Mouse (Mus musculus) hindbrain, embryonic 13.5 days (tissue): Measurements from ENCODE around the gene Echs1. TPM values are rescaled to one million over a fixed set of nuclear protein-coding genes. Genes with fewer than 3 reads are reported as not detected.
"Not testable (repeated sequence)": the region's sequence is repeated elsewhere in the genome, so short reads cannot be mapped to it uniquely, and the experiment has no call there.

Experiments used
- ATAC-seq: fragments of 200-750 bp; cut with Nextera tagmentation; 2 replicates; pipeline ENCODE4 v1.8.0; 2017; ENCODE audit warnings: moderate TSS enrichment; ENCODE audit not compliant: low FRiP score
- H3K27ac ChIP-seq: fragments of 300-500 bp; sonication (generic); 2 replicates; pipeline ENCODE4 v1.5.1; 2015; ENCODE audit warnings: inconsistent platforms, mild to moderate bottlenecking, moderate library complexity
- H3K27me3 ChIP-seq: fragments of 300-500 bp; sonication (generic); 2 replicates; pipeline ENCODE4 v1.6.1; 2015; ENCODE audit warnings: mild to moderate bottlenecking, inconsistent platforms
- H3K36me3 ChIP-seq: fragments of 300-500 bp; sonication (generic); 2 replicates; pipeline ENCODE4 v1.6.1; 2015; ENCODE audit warnings: mild to moderate bottlenecking, inconsistent platforms
- H3K4me1 ChIP-seq: fragments of 300-500 bp; sonication (generic); replicated peaks from 2 replicates; pipeline ENCODE4 v1.6.1; 2015; ENCODE audit warnings: inconsistent platforms
- H3K4me2 ChIP-seq: fragments of 300-500 bp; sonication (generic); 2 replicates; pipeline ENCODE4 v1.6.1; 2015; ENCODE audit warnings: inconsistent platforms, mild to moderate bottlenecking, moderate library complexity
- H3K4me3 ChIP-seq: fragments of 300-500 bp; sonication (generic); 2 replicates; pipeline ENCODE4 v1.5.1; 2015; ENCODE audit warnings: mild to moderate bottlenecking, inconsistent platforms
- H3K9ac ChIP-seq: fragments of 300-500 bp; sonication (generic); 2 replicates; pipeline ENCODE4 v1.6.1; 2015; ENCODE audit warnings: mild to moderate bottlenecking, inconsistent platforms
- H3K9me3 ChIP-seq: fragments of 300-500 bp; sonication (generic); 2 replicates; pipeline ENCODE4 v1.6.1; 2016; ENCODE audit warnings: inconsistent platforms
- WGBS: fragments of 180-500 bp; shearing (Covaris S2); methylation state at CpG from one replicate; pipeline ENCODE4 v1.1.7; 2015; 5-methylcytosine and 5-hydroxymethylcytosine counted together
- polyA plus RNA-seq: library from polyadenylated mRNA; unstranded; fragments of >200 nt; fragmentation: Nextera tagmentation; extraction: Ambion mirVana; gene quantifications from 2 replicates; pipeline ENCODE4 v1.2.1, GENCODE M21; 2015

Echs1 gene
- polyA plus RNA-seq, 1 experiment from 2014 or later: 125 TPM

GRCm38 (mm10) chr7:140134033-140134432 lies 17.8 kb upstream of the Echs1 start:
- not testable (repeated sequence) for H3K27me3 ChIP-seq, H3K27ac ChIP-seq, H3K9ac ChIP-seq, H3K9me3 ChIP-seq, H3K4me3 ChIP-seq, H3K4me2 ChIP-seq, ATAC-seq, H3K4me1 ChIP-seq
- WGBS: 94% methylated on average over 7 of the region's 7 CpGs
- peaks cover 10% of the 10 kb centered on the region; the same call in 1 of the 2 replicates for H3K36me3 ChIP-seq

- not testable (repeated sequence) for H3K9ac ChIP-seq, H3K4me3 ChIP-seq, H3K4me2 ChIP-seq, H3K4me1 ChIP-seq, ATAC-seq, H3K27ac ChIP-seq, H3K27me3 ChIP-seq, H3K9me3 ChIP-seq
- H3K36me3 ChIP-seq: peaks cover 10% of the 10 kb centered on the region; the same call in 1 of the 2 replicates
- WGBS: 91% methylated on average over 7 of the region's 7 CpGs
Observed at GRCm38 (mm10) chr7:140132184-140132583, 15.9 kb upstream of the Echs1 start.

DNA sequence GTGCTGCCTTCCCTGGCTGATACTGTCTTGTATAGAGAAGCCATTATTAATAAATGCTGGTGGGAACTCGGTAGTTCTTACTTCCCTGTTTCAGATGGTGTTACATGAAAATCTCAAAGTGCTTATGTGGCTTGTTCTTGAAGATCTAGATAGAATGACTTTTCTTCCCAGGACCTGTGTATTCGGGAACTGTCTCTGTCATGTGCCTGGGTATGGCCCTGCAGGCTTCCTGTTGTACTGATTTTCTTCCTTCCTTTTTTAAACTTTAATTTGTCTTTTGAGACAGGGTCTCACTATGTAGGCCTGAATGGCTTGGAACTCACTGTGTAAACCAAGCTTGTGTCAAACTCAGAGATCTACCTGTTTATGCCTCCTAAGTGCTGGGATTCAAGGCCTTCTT lies 11.6 kb upstream of the Echs1 start:
- Histone ChIP-seq H3K27ac (no peak overlapping the region), H3K9ac (no peak overlapping the region), H3K9me3 (no peaks in the 10 kb centered on the region), H3K4me2 (no peak overlapping the region), H3K4me3 (no peak overlapping the region), H3K4me1 (peaks cover 15% of the 10 kb centered on the region), H3K36me3 (peaks cover 10% of the 10 kb centered on the region; the same call in 1 of the 2 replicates), H3K27me3 (no peaks in the 10 kb centered on the region)
- no peak for ATAC-seq
- WGBS: 90% methylated on average over 2 of the region's 2 CpGs

- Histone ChIP-seq H3K4me3 (no peak overlapping the region), H3K27me3 (no peaks in the 10 kb centered on the region), H3K4me2 (0 out of 2 replicates have a peak overlapping the region, but pooled peaks have one; percentile 1), H3K36me3 (peaks cover 10% of the 10 kb centered on the region; the same call in 1 of the 2 replicates), H3K9ac (no peak overlapping the region), H3K9me3 (no peaks in the 10 kb centered on the region), H3K27ac (no peak overlapping the region), H3K4me1 (peaks cover 15% of the 10 kb centered on the region)
- WGBS: 90% methylated on average over 3 of the region's 3 CpGs
- ATAC-seq: no peak
Observed at GRCm38 (mm10) chr7:140126934-140127333, 10.7 kb upstream of the Echs1 start.

DNA sequence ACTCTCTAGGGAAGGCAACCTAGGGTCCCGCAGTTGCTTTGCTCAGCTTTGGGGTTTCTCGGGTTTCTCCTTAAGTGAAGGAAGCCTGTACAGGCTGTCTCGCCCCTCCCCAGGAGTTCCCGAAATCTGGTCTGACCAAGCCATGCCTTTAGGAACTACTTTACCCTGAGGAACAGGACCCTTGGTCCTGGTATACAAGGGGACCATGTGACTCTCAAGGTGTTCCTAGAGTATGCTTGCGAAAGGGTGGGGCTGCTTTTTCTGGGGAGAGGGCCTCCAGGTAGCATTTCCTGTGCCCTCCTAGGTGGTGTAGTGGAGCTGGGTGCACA lies 9.7 kb upstream of the Echs1 start:
- peak; percentile 25; the same call in 1 of the 2 replicates for ATAC-seq

DNA sequence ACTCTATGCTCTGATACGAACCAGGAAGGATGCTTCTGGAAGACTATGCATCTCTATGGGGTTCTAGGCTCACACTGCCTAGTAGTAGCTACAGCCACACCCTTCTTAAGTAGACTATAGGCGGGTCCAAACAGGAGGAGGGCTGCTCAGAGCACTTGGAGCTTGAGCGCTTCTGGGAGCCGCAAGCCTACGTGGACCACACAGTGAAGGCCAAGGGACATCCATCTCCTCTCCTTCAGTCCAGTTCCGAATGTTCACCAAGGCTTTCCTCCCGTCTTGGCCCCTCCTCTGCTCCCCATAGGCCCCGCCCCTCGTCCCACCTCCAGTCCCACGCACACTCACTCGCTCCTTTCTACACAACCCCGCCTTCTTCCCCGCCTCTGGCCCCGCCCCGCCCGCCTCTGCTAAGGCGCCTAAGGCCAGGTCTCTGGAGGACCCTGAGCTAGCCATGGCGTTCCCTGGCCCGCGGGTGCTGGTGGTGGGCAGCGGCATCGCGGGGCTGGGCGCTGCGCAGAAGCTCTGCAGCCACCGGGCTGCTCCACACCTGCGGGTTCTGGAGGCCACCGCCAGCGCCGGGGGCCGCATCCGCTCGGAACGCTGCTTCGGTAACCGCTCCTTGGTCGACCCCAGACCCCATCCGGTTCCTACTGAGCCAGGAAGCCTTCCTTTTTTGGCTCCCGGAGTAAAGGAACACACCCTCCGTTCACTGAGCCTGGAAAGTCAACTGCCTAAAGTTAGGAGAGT lies 9.2 kb upstream of the Echs1 start:
- no peaks in the 10 kb centered on the region for H3K27me3 ChIP-seq
- peaks cover 15% of the 10 kb centered on the region for H3K4me1 ChIP-seq
- H3K27ac ChIP-seq: no peak overlapping the region
- H3K36me3 ChIP-seq: peaks cover 9% of the 10 kb centered on the region; the same call in 1 of the 2 replicates
- H3K4me3 ChIP-seq: peak overlapping the region; percentile 75
- no peaks in the 10 kb centered on the region for H3K9me3 ChIP-seq
- peak; percentile 95 for ATAC-seq
- peak overlapping the region; percentile 80 for H3K4me2 ChIP-seq
- 3% methylated on average over 39 of the region's 40 CpGs for WGBS
- peak overlapping the region; percentile 81 for H3K9ac ChIP-seq

More for the DNA sequence above, 9.7 kb upstream of the Echs1 start:
- Histone ChIP-seq H3K36me3 (peaks cover 10% of the 10 kb centered on the region; the same call in 1 of the 2 replicates), H3K27me3 (no peaks in the 10 kb centered on the region), H3K27ac (no peak overlapping the region), H3K4me1 (peaks cover 15% of the 10 kb centered on the region), H3K4me3 (peak overlapping the region; percentile 75), H3K9ac (peak overlapping the region; percentile 81), H3K4me2 (peak overlapping the region; percentile 80), H3K9me3 (no peaks in the 10 kb centered on the region)
- WGBS: 14% methylated on average over 5 of the region's 5 CpGs

- Histone ChIP-seq H3K4me2 (no peak overlapping the region), H3K27ac (no peak overlapping the region), H3K4me3 (no peak overlapping the region), H3K9me3 (no peaks in the 10 kb centered on the region), H3K9ac (no peak overlapping the region), H3K36me3 (no peaks in the 10 kb centered on the region; the same call in 1 of the 2 replicates), H3K27me3 (no peaks in the 10 kb centered on the region), H3K4me1 (peaks cover 15% of the 10 kb centered on the region)
- 98% methylated on average over 1 of the region's 1 CpGs for WGBS
- no peak for ATAC-seq
Observed at GRCm38 (mm10) chr7:140124382-140124781, 8.1 kb upstream of the Echs1 start.

DNA sequence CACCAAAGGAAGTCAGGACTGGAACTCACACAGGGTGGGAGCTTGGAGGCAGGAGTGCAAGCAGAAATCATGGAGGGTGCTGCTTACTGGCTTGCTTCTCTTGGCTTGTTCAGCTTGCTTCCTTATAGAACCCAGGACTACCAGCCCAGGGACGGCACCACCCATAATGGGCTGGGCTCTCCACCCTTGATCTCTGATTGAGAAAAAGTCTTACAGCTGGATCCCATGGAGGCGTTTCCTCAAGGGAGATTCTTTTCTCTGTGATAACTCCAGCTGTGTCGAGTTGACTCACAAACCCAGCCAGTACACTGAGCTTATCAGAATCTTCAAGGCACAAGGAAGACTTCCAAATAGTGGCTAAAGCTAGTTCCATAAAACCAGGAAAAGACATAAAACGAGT lies 6.5 kb upstream of the Echs1 start:
- Histone ChIP-seq H3K27me3 (no peaks in the 10 kb centered on the region), H3K4me3 (no peak overlapping the region), H3K4me2 (no peak overlapping the region), H3K4me1 (peaks cover 15% of the 10 kb centered on the region), H3K27ac (no peak overlapping the region), H3K36me3 (no peaks in the 10 kb centered on the region), H3K9me3 (no peaks in the 10 kb centered on the region), H3K9ac (no peak overlapping the region)
- no peak for ATAC-seq
- WGBS: 44% methylated on average over 4 of the region's 4 CpGs

DNA sequence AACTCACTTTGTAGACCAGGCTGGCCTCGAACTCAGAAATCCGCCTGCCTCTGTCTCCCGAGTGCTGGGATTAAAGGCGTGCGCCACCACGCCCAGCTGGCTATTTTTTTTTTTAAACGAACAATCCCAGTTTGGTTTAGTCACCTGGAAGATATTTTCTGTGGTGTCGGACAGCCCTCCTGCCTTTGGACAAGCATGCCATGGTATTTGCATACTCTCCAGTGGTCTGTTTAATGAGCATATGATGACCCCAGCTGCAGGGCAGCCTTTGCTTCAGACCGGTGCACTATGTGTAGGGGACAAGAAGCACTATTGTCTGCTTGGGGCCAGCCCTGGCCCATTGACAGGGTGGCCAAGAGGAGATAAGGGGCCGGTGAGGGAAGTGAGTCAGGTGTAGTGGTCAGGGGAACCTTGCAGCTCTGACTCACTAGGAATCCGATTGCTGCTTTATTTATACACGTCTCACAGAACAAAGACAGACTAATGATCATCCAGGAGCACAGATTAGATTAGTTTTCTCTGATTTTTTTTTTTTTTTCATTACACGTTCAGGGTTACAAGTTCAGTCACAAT lies 5.1 kb upstream of the Echs1 start:
- ATAC-seq: no peak
- Histone ChIP-seq H3K27me3 (no peaks in the 10 kb centered on the region), H3K4me3 (no peak overlapping the region), H3K9ac (no peak overlapping the region), H3K36me3 (no peaks in the 10 kb centered on the region), H3K4me1 (peaks cover 15% of the 10 kb centered on the region), H3K9me3 (no peaks in the 10 kb centered on the region), H3K27ac (no peak overlapping the region), H3K4me2 (no peak overlapping the region)
- 70% methylated on average over 13 of the region's 13 CpGs for WGBS

- 87% methylated on average over 2 of the region's 2 CpGs for WGBS
- Histone ChIP-seq H3K27ac (no peak overlapping the region), H3K9me3 (no peaks in the 10 kb centered on the region), H3K36me3 (no peaks in the 10 kb centered on the region), H3K4me2 (no peak overlapping the region), H3K9ac (no peak overlapping the region), H3K4me1 (peaks cover 14% of the 10 kb centered on the region), H3K27me3 (no peaks in the 10 kb centered on the region), H3K4me3 (no peak overlapping the region)
- ATAC-seq: no peak
Observed at GRCm38 (mm10) chr7:140120484-140120883, 4.2 kb upstream of the Echs1 start.

DNA sequence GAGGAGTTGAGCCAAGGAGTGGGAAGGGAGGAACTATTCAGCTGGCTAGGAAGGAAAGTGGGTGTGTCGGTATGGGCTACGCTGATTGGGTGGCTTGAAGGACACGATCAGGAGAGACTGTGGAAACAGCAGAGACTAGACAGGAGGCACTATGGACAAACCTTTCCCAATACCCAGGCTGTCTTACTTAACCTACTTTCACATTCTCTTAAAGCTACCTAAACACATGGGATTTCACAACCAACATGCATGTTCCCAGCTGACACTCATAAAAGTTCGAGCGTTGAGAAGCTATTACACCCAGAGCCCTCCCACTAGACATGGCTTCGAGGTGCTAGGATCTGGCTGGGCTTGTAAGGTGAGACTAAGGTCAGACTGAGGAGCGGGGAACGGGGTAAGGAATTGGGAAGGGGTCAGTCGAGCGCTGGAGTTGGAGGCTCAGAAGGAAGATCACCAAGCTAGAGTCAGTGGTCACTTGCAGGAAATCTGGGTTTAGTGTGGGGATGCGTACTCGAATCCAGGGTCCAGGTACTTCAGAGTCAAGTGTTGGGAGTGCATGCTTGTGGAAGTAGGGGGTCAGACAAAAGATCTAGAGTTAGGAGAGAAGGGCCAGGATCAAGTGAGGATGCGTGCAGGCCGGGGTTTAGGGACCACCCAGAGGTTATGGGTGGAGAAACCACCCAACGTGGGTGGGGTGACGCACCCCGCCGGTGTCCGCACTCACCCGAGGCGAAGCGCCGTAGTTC lies 520 bp downstream of the Echs1 start, which contains the start of gene Paox:
TSS of gene Paox (plus strand) at position 217 of the 746 bp plus-strand sequence.
- 5% methylated on average over 23 of the region's 23 CpGs for WGBS

DNA sequence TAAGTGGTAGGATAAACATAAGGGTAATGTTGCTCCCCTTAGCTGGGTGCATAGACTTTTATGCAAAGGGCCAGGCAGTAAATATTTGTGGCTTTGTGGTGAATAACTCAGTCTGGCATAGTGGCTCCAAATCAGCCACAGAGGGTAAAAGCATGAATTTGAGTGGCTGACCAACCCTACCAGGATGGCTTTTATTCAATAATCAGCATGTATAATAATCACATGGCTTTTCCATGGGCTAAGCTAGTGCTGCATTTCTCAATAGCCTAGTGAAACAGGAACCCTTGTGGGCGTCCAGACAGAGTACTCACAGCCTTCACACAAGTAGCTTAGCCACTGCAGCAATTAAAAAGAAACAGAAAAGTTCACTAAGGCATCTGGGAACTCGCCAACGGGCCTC lies 4.3 kb downstream of the Echs1 start:
- Histone ChIP-seq H3K4me3 (no peak overlapping the region), H3K36me3 (peaks cover 60% of the 10 kb centered on the region), H3K4me2 (no peak overlapping the region), H3K9ac (no peak overlapping the region), H3K4me1 (peaks cover 14% of the 10 kb centered on the region), H3K27me3 (no peaks in the 10 kb centered on the region), H3K27ac (no peak overlapping the region), H3K9me3 (no peaks in the 10 kb centered on the region)
- 62% methylated on average over 3 of the region's 3 CpGs for WGBS
- no peak for ATAC-seq

More for the DNA sequence above, 520 bp downstream of the Echs1 start, which contains the start of gene Paox:
- peak within 1 kb of the TSS; percentile 91 for H3K9ac ChIP-seq
- H3K9me3 ChIP-seq: no peaks in the 10 kb centered on the region
- H3K36me3 ChIP-seq: peaks cover 21% of the 10 kb centered on the region
- peak; percentile 80 for ATAC-seq
- H3K4me1 ChIP-seq: peaks cover 18% of the 10 kb centered on the region
- peak within 1 kb of the TSS; percentile 73 for H3K4me3 ChIP-seq
- H3K27ac ChIP-seq: peak within 1 kb of the TSS; percentile 90
- H3K27me3 ChIP-seq: no peaks in the 10 kb centered on the region
- peak within 1 kb of the TSS; percentile 92 for H3K4me2 ChIP-seq
